ENCODE assay signal across 39 mouse cellular contexts in genomic region chr9:21801121-21801520, GRCm38 (mm10). TPM values are rescaled to one million over a fixed set of nuclear protein-coding genes. Genes with fewer than 3 reads are reported as not detected.
"Had no signal": no experiment of that assay in that cellular context is flagged by ENCODE, and none has a peak within 500 bp of the region (broad histone marks: within the 10 kb centered on the region; RNA-seq: fewer than 3 reads in every experiment).

No protein-coding gene starts in this region.

- H3K36me3 ChIP-seq: hindbrain, embryonic 12.5 days; hindbrain, embryonic 13.5 days; hindbrain, embryonic 15.5 days had no signal

- H3K9ac ChIP-seq: heart, embryonic 12.5 days; heart, embryonic 13.5 days; heart, embryonic 15.5 days; hindbrain, embryonic 12.5 days; hindbrain, embryonic 13.5 days; hindbrain, embryonic 14.5 days; hindbrain, embryonic 15.5 days; intestine, embryonic 15.5 days; kidney, embryonic 15.5 days had no signal

- DNase-seq: heart, postnatal 10 days; heart, postnatal 14 days; heart, postnatal 36 days; kidney, adult 11 months; kidney, adult 18-20 months; kidney, adult 2 months; kidney, adult 8-10 months; kidney, adult 9 months; kidney, postnatal 10 days; kidney, postnatal 14 days; kidney, postnatal 25 days; kidney, postnatal 36 days; kidney, postnatal 4 days; layer of hippocampus, adult 9-11 months; layer of hippocampus, postnatal 36 days had no signal

- H3K9me3 ChIP-seq: heart, embryonic 12.5 days; heart, embryonic 13.5 days; heart, embryonic 15.5 days; hindbrain, embryonic 12.5 days; hindbrain, embryonic 13.5 days; hindbrain, embryonic 15.5 days; intestine, embryonic 15.5 days; kidney, embryonic 15.5 days had no signal

- H3K27ac ChIP-seq: heart, embryonic 15.5 days; hindbrain, embryonic 10.5 days; hindbrain, embryonic 12.5 days; hindbrain, embryonic 13.5 days; hindbrain, embryonic 14.5 days; hindbrain, embryonic 15.5 days; hindbrain, postnatal 0 days; intestine, embryonic 15.5 days; kidney, embryonic 15.5 days; kidney, postnatal 0 days; layer of hippocampus, adult 2 months; left cerebral cortex, adult 2 months had no signal

- H3K27me3 ChIP-seq: heart, embryonic 12.5 days; heart, embryonic 13.5 days; heart, embryonic 15.5 days; intestine, embryonic 15.5 days; kidney, embryonic 15.5 days had no signal

- H3K4me3 ChIP-seq: heart, embryonic 12.5 days; heart, embryonic 13.5 days; heart, embryonic 15.5 days; hindbrain, embryonic 10.5 days; hindbrain, embryonic 12.5 days; hindbrain, embryonic 13.5 days; hindbrain, embryonic 15.5 days; intestine, embryonic 15.5 days; kidney, embryonic 15.5 days; layer of hippocampus, adult 2 months; left cerebral cortex, adult 2 months had no signal

RNA-seq across cellular contexts. Expression of gene Kank2, which starts 2.6 kb away (rescaled TPM):
- polyA plus RNA-seq: inflammation-experienced regulatory T-cells, adult 6 months had no signal

RNA-seq across cellular contexts. Expression of gene Angptl8, which starts 34.2 kb away (rescaled TPM):
- total RNA-seq: heart, postnatal 14 days; heart, postnatal 25 days; heart, postnatal 36 days; hematopoietic stem cell, adult 5-6 weeks; hindbrain, postnatal 0 days; layer of hippocampus, adult 18-20 months; layer of hippocampus, adult 2 months; layer of hippocampus, adult 8-10 months; layer of hippocampus, postnatal 14 days; layer of hippocampus, postnatal 25 days; layer of hippocampus, postnatal 36 days; left cerebral cortex, adult 18-20 months; left cerebral cortex, adult 2 months; left cerebral cortex, adult 8-10 months; left cerebral cortex, postnatal 10 days had no signal
- polyA plus RNA-seq: inflammation-experienced regulatory T-cells, adult 6 months had no signal
